Mouse (Mus musculus) Muller cell, postnatal 12 days (primary cell): ENCODE measurements around the gene Vmn2r56.
A peak's percentile ranks its signal among the peaks of the same experiment; 100 is the strongest.
"Not testable (repeated sequence)": the region's sequence is repeated elsewhere in the genome, so short reads cannot be mapped to it uniquely, and the experiment has no call there.

Experiments used
- DNase-seq: peaks from one replicate; pipeline ENCODE4 v3.0.0-alpha.2; 2015; ENCODE audit errors: inconsistent ontology term

Gene Vmn2r56

DNA sequence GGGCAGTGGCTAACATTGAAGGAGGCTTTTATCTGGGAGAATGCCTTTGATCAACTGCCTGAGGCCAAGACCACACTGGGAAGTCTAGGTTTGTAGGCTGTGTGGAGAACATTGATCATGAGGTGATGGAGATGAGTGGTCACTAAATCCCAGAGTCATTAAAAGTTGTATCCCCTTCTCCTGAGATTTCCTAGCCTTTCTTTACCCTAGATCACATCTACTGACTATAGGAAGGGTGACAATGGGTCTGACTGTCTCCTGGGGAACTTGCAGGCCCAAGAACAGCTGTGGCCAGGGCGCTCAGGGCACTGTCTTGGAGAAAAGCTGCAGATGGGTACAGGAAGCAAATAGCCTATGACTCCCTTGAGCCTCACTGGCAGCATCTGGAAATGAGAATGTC is at the start of gene Vmn2r56:
TSS of gene Vmn2r56 (minus strand) at position 101 of the 400 bp plus-strand sequence.
- no peak for DNase-seq

DNA sequence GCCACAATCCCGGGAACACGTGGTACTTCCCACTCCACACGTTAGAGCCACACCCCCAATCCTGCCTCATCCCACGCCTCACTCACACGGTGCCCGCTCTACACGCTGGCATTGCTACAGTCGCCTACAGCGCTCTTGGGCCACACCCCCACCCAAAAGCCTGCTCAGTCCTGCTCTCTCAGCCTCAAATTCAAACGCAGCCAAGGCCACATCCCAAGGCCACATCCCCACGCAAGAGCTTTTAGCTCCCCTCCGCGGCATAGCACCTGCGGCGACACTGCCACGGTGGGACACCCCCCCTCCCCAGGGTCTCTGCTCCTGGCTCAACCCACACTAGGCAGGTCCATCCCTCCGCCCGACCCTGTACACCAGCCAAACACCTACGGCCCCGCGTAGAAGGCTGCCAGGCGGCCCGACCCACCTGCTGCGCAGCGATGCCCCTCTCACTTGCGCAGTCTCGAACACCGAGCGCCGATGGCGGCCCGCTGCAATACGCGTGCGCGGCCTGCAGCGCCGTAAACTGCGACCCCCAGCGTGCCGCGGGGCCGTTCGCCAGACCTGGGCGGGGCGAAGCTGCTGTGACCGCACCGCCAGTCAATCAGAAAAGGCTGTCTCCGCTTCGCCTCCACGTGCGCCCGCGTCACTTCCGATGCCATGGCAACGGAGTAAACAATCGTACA is 45.5 kb upstream of the Vmn2r56 start:
- peak; percentile 83 for DNase-seq

- DNase-seq = no peak
Measured at GRCm38 (mm10) chr7:12779782-12780150, 45.0 kb upstream of the Vmn2r56 start.

- no peak for DNase-seq
Measured at GRCm38 (mm10) chr7:12779141-12779540, 44.3 kb upstream of the Vmn2r56 start.

- peak; percentile 82 for DNase-seq
Measured at GRCm38 (mm10) chr7:12774606-12775005, 39.8 kb upstream of the Vmn2r56 start.

DNA sequence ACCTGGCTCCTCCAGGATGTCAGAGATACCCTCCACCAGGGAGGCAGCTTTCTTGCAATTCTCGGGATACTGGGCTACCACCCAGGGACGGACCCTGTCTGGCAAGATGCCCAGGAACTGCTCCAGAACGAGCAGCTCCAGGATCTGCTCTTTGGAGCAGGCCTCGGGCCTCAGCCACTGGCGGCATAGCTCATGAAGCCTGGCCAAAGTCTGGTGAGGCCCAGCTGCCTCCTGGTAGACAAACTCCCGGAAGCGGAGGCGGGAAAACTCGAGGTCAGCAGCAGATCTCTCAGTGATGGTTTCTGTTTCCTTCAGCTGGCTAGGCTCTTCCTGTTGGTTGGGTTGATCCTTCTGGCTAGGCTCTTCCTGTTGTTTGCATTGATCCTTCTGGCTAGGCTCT is 39.3 kb upstream of the Vmn2r56 start:
- DNase-seq = no peak

DNA sequence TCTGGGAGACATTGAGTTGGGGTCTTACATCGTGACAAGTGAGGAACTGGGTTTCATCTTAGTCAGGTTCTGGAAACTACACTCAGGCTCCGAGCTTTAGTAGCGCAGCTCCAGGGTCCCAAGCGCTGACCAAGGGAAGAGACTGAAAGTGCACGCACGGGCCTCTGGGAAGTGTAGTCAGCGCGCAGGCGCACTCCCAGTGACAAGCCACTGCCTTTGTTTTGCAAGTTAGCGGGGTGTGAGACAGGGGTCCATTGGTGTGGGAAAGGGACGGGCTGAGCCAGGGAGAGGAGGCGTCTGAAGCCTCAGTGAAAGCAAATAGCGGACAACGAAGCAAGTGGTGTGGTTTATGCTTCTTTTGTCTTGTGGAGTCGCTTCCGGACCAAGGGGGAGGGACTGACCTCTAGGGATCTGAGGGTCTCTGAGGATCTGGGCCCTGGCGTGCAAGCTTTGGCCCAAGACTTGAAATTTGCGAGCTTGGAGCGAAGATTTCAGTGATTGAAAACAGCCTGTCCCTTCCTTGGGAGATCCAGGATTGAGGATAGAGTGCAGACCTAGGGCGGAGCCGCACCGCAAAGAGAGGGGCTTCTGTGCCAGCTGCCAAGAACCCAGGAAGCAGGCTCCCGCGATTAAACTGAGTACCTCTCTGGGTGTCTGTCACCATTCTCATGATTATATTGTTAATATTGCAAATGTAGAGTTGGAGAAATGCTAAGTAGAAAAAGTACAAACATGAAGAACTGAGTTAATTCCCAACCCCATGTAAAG is 14.8 kb upstream of the Vmn2r56 start:
- DNase-seq = peak; percentile 11

- not testable (repeated sequence) for DNase-seq
Measured at GRCm38 (mm10) chr7:12684903-12685302, 49.9 kb downstream of the Vmn2r56 start, which contains the start of gene Vmn2r55. Vmn2r55 (minus strand) TSS chr7:12685003.

DNA sequence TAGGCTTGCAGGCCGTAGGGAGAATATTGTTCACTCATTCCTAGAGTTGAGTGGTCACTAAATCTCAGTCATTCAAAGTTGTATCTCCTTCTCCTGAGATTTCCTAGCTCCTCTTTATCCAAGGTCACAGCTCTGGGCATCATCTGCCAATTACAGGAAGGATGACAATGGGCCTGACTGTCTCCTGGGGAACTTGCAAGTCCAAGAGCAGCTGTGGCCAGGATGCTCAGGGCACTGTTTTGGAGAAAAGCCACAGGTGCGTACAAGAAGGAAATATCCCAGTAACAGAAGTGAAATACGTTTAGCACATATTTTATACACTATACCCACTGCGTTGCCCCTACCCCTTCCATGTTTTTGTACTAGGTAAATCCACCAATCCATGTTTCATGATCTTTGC is 94.6 kb downstream of the Vmn2r56 start, which contains the start of gene Vmn2r54:
TSS of gene Vmn2r54 (minus strand) at position 101 of the 400 bp plus-strand sequence.
- DNase-seq = not testable (repeated sequence)
